Mouse (Mus musculus) bone marrow macrophage, adult 2 months (primary cell): ENCODE measurements at regions not wholly inside any gene's neighbourhood (a gene's known extent, or its start where the extent isn't known, plus 50 kb on each side); places are given as distances from the start of the nearest gene placed in this dataset.

Experiments used
- CTCF ChIP-seq: IDR thresholded peaks from 2 replicates; pipeline ENCODE4 v1.5.1; 2012; ENCODE audit warnings: low read depth, mild to moderate bottlenecking, low read length, moderate library complexity
- POLR2A ChIP-seq: IDR thresholded peaks from 2 replicates; pipeline ENCODE4 v1.6.1; 2012; ENCODE audit warnings: mild to moderate bottlenecking, low read depth, low read length, borderline replicate concordance

GRCm38 (mm10) chr19:34396276-34396675 is 78.7 kb downstream of the Ch25h start:
- TF ChIP-seq CTCF (no peak), POLR2A (no peak)
